Mouse (Mus musculus) frontal cortex, postnatal 25 days (tissue): Measurements from ENCODE around the gene Hdac7.
"Not testable (repeated sequence)": the region's sequence is repeated elsewhere in the genome, so short reads cannot be mapped to it uniquely, and the experiment has no call there.

Experiments used
- DNase-seq, 2 experiments: peaks; one replicate each; pipeline ENCODE4 v3.0.0; 2022; ENCODE audit warnings: low spot score in 2 of 2

Hdac7 gene

DNA sequence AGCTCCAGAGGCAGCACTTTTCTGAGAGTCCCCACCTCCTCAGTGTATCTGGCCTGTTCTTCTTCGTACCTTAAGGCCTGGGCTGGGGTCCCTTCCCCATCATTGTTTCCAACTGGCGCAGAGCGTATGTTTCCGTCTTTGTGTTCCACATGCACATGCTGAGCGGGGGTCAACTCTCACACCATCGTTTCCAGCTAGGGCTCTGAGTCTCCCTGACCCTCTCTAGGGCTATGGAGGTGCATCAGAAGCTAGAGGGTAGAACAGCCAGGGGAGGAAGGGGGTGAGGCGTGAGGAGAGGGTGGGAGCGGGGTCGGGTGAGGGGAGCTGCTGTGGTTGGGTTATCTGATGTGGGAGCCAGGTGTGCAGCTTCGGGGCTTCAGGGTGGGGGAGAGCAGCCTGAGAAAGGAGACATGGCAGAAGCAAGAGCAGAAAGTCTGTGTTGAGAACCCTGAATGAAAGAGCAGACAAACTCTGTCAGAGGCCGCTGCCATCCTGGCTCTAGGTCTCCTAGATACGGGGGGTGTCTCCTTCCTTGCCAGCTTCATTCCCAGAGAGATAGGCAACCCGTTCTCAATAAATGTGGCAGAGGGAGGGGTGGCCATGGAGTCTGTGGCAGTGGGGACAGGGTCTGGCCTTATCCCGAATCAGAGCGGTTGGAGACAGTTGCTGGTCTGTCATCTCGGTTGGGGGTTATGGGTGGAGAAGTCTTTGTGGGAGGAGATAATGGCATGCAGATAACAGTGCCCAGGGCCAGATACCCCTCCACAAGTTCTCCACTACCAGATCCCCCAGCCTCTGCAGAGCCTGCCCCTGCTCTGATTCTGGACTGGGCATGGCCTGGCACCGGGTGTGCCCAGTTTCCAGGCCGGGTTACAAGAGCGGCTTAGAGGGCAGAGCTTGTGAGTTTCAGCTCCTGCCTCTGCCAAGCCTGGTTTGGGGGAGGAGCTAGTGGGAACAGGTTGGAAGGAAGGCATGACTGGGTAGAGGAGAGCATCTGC lies at the start of gene Hdac7:
Gene Hdac7, minus strand, starts transcription at position 466 of the 998 bp plus-strand sequence.
- no peak for DNase-seq

- DNase-seq: no peak
Measured at GRCm38 (mm10) chr15:97892506-97892905, 48.2 kb upstream of the Hdac7 start.

- no peak for DNase-seq
Measured at GRCm38 (mm10) chr15:97890450-97890849, 46.1 kb upstream of the Hdac7 start.

DNA sequence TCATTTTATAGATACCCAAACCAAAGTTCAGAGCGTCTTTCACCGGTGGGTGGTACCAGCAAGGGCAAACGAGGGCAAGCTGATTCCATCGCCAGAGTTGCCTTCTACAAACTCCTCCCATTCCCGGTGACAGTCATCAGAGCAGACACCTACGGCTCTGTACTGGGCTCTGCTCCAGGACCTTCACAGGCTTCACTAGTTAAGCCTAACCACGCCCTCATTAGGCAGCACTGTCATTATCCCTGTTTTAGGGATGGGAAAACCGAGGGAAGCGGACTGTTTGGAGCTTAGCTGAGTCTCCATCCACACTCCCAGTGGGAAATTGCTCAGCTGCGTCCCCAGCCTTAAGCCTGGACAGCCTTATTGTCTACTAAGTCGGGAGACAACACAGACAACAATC lies 45.7 kb upstream of the Hdac7 start:
- DNase-seq: no peak

DNA sequence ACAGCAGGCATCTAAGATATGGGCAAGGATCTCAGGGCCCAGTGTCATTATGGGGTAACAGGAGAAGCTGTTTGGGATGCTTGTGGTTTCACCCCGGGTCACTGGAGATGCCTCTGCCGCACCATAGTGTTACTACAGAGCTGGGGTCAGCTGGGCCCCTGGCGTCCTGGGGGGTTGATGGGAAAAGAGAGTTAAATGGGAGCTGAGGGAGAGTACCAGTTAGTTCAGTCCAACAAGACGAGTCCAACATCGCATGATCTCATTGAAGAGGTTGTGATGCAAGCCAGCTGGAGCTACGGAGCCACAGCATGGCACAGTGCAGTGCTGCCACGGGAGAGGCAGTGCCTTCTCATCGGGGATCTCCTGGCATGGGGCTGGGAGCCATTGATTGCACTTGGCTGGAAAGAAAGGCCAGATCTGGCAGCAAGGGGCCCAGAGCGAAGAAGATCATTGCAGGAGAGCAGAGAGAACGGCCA lies 43.3 kb upstream of the Hdac7 start:
- DNase-seq: no peak

DNA sequence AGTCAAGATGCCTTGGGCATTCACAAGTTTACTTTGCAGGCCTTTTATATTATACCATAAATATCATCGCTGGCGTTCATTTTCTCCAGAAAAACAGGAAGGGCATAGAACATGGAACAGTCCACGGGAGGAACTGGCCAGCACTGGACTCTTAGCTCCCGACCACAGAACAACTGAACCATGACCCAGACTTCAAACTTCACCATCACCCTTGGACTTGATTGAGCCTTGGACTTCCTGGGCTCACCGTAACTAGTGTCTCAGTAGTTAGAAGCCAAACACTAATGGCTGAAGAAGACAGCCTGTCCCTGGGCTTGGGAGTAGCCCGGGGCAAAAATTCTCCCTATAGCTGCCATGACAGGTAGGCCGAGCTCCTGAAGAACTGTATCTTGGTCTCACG lies 37.1 kb upstream of the Hdac7 start:
- DNase-seq: no peak

GRCm38 (mm10) chr15:97880441-97880840 lies 36.1 kb upstream of the Hdac7 start:
- no peak for DNase-seq

GRCm38 (mm10) chr15:97878696-97879328 lies 34.5 kb upstream of the Hdac7 start:
- no peak for DNase-seq

GRCm38 (mm10) chr15:97875784-97876183 lies 31.5 kb upstream of the Hdac7 start:
- DNase-seq: no peak

DNA sequence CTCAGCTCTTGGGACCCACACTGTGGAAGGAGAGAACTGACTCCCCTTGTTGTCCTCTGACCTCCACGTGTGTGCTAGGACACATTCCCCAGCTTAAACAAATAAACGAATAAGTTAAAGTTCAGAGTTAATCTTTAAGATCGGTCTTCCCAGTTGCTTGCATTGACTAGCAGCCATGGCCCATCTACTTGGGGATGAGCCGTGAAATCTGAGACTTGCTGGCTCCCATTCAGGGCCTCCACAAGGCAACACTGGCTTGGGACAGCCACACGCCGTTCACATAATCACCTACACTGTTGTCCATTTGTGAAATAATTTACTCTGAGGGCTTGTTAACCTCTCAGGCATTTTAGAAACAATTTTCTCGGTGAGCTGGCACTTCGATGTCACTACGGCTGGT lies 29.4 kb upstream of the Hdac7 start:
- DNase-seq: no peak

- DNase-seq: no peak
Measured at GRCm38 (mm10) chr15:97872161-97872560, 27.9 kb upstream of the Hdac7 start.

DNA sequence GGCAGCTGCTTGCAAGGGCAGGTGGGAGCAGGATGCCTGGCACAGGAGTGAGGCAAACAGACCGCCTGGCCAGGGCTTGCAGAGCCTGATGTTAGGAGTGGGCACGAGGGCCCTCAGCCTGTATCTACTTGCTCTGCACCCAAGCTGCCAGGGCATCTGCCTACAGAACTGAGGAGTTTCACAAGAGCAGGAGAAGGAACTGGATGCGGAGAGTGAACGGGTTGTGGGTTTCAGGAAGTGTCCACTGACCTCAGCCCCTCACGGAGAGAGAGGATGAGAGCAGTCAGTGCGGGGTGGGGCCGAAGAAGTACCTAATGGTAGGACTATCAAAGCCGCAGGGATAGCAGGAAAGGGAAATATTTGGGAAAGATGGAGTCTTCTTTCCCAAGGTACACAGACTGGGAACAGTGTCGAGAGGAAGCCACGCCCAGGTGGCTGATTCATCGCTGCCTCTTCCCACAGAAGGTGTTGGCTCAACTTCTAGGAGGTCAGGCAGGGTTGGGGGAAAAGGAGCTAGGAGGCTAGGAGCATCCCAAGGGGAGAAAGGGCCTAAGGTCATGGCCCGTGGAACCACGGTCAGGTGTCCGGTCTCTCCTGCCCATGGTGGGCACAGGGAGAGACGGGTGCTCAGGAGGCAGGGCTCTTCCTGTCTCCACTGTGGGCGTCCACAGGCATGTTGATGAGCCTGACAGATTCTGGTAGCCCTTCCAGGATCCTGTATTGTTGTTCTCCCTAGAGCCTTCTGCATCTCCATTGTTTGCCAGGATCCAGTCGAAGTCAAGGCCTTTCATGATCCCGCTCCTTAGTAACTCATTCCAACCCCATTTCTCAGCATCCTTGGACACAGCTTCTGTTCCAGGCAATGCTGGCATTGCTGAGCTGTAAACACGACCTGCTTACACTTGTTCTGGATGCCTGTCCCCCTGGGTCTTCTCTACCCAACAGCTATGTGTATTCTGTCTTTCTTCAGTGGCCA lies 27.0 kb upstream of the Hdac7 start:
- no peak for DNase-seq

GRCm38 (mm10) chr15:97870116-97870515 lies 25.8 kb upstream of the Hdac7 start:
- not testable (repeated sequence) for DNase-seq

GRCm38 (mm10) chr15:97868985-97869384 lies 24.7 kb upstream of the Hdac7 start:
- no peak for DNase-seq

DNA sequence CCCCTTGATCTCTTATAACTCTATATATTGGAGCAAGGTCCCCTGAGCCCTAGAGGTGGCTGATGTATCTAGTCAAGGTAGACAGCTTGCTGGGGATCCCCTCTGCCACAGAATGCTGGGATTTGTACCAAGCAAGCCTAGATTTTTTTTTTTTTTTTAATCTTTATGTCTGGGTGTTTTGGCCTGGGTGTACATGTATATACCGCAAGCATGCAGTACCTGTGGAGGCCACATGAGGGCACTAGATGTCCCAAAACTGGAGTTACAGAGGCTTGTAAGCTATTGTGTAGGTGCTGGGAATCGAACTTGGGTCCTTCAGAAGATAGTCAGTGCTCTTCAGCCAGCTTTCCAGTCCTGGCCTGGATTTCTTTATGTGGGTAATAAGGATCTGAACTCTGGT lies 21.7 kb upstream of the Hdac7 start:
- no peak for DNase-seq

DNA sequence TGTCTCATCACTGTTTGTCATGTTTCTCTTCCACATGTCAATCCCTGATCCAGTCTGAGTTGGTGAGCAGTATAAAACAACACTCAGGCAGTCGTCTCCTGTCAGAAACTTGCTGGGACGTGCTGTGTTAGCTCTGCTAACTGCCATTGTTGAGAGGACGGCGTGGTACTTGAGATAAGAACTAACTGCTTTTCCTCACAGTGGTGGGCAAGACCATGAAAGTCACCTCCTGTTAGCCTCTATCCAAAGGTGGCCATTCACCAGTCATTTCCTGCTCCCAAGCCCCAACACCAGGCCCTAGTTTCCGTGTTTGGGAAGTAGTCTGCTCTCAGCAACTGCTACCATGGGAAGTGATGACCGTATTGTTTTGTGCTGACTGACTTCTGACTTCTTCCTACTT lies 20.9 kb upstream of the Hdac7 start:
- DNase-seq: no peak

- DNase-seq: no peak
Measured at GRCm38 (mm10) chr15:97864361-97865045, 20.2 kb upstream of the Hdac7 start.

GRCm38 (mm10) chr15:97863494-97863881 lies 19.2 kb upstream of the Hdac7 start:
- DNase-seq: peak; percentile 31 to 50

DNA sequence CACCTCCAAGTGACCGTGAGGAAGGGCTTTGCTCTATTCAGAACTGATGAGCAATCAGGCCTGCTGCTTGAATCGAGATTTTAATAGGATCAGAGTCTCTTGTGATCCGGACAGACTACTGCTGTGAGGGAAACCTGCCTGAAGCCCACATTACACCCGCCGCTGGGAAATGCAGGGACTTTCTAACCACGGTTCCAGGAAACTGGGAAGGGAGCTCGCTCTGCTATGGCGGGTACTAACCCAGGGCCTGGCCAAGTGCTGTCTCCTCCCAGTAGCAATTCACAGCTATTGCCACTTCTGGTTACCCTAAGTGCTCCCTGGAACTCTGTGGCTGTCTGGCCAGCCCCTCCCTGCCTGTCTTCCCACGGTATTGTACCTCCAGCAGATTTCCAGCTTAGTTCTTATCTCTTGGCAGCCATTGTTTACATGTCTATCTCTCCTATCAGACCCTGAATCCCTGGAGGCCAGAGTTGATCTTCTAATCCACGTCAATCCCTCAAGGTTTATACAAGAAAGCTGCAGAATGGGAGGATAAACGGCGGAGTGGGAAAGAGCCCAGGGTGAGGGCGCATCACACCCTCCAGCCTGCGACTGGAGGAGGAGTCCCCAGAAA lies 18.7 kb upstream of the Hdac7 start:
- DNase-seq: no peak

DNA sequence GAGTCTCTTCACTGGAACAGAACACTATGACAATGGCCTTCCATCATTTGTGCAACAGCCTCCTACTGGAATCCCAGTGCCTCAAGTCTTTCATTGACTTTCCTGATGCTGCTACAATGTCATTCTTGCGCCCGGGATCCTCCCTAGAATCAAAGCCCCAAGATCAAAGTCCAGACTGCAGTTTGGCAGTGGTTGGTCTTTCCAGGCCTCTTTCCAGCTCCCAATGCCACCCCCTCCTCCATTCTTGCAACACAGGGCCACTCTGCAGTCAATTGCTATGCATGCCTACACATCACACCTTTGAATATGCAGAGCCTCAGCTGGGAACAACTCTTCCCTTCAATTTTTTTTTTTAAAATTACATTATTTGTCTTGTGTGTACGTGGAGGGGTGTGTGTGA lies 16.1 kb upstream of the Hdac7 start:
- DNase-seq: no peak

DNA sequence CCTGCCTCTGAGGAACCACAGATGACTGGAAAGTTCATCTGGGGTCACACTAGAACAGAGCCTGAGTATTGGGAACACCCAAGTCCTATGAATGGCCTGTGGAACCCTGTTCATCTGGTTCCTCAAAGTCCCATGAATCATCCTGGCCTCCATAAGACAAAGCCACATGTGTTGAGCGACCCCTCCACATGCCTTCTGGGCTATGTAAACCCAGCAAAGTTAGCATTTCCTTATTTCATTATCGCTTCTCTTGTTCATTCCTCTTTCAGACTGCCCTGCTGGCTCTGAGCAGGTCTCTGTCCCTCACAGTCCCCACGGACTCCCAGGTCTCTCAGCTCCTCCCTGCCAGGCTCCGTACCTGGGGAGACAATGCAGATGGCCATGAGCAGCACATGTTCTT lies 14.1 kb upstream of the Hdac7 start:
- no peak for DNase-seq
